Mouse (Mus musculus): ENCODE results near the gene Lrg1.
A peak's percentile ranks its signal among the peaks of the same experiment; 100 is the strongest.
"Not testable (repeated sequence)": the region's sequence is repeated elsewhere in the genome, so short reads cannot be mapped to it uniquely, and the experiment has no call there.

The Lrg1 gene

GRCm38 (mm10) chr17:56080781-56081585 lies 40.8 kb downstream of the Lrg1 start:
- Histone ChIP-seq H3K27me3 (ENCODE audit: insufficient read depth, low read length) (no peaks in the 10 kb centered on the region), H3K36me3 (ENCODE audit: insufficient read depth, low read length) (peaks cover 41% of the 10 kb centered on the region), H3K4me1 (replicated peaks; ENCODE audit: low read depth, low read length) (peaks cover 36% of the 10 kb centered on the region), H3K4me3 (replicated peaks; ENCODE audit: low read length) (peak overlapping the region; percentile 96), H3K9me3 (ENCODE audit: low read length) (no peaks in the 10 kb centered on the region)
- no peak; the same call in 1 of the 2 replicates for TF ChIP-seq CTCF (conservative IDR thresholded peaks at IDR 0.05; ENCODE audit: low read length)
- no peak for TF ChIP-seq POU5F1 (IDR thresholded peaks at IDR 0.05; ENCODE audit: borderline replicate concordance, low read length)
- no peak for TF ChIP-seq NANOG (IDR thresholded peaks at IDR 0.05; ENCODE audit: borderline replicate concordance, low read length)

- peaks cover 30% of the 10 kb centered on the region for H3K36me3 ChIP-seq (ENCODE audit: insufficient read depth, low read length)
- peak overlapping the region; percentile 96 for H3K4me3 ChIP-seq (replicated peaks; ENCODE audit: low read length)
- peaks cover 45% of the 10 kb centered on the region for H3K4me1 ChIP-seq (replicated peaks; ENCODE audit: low read depth, low read length)
- no peaks in the 10 kb centered on the region for H3K9me3 ChIP-seq (ENCODE audit: low read length)
- no peaks in the 10 kb centered on the region for H3K27me3 ChIP-seq (ENCODE audit: insufficient read depth, low read length)
- no peak for TF ChIP-seq CTCF (conservative IDR thresholded peaks at IDR 0.05; ENCODE audit: low read length)
- no peak for TF ChIP-seq NANOG (IDR thresholded peaks at IDR 0.05; ENCODE audit: borderline replicate concordance, low read length)
- no peak for TF ChIP-seq POU5F1 (IDR thresholded peaks at IDR 0.05; ENCODE audit: borderline replicate concordance, low read length)
Observed at GRCm38 (mm10) chr17:56079921-56080320, 41.9 kb downstream of the Lrg1 start.

- Histone ChIP-seq H3K36me3 (ENCODE audit: insufficient read depth, low read length) (peaks cover 23% of the 10 kb centered on the region), H3K4me3 (replicated peaks; ENCODE audit: low read length) (peak within 1 kb of the TSS; percentile 96), H3K27me3 (ENCODE audit: insufficient read depth, low read length) (no peaks in the 10 kb centered on the region), H3K9me3 (ENCODE audit: low read length) (no peaks in the 10 kb centered on the region), H3K4me1 (replicated peaks; ENCODE audit: low read depth, low read length) (peaks cover 47% of the 10 kb centered on the region)
- TF ChIP-seq NANOG (IDR thresholded peaks at IDR 0.05; ENCODE audit: borderline replicate concordance, low read length) = no peak
- TF ChIP-seq POU5F1 (IDR thresholded peaks at IDR 0.05; ENCODE audit: borderline replicate concordance, low read length) = no peak
- no peak for TF ChIP-seq CTCF (conservative IDR thresholded peaks at IDR 0.05; ENCODE audit: low read length)
Observed at GRCm38 (mm10) chr17:56078880-56079795, 42.7 kb downstream of the Lrg1 start, which contains the start of gene Hdgfl2. Gene Hdgfl2, plus strand, starts transcription at chr17:56079634.

- not testable (repeated sequence) for H3K27me3 ChIP-seq (ENCODE audit: insufficient read depth, low read length)
- peak overlapping the region; percentile 69 for H3K4me3 ChIP-seq (replicated peaks; ENCODE audit: low read length)
Observed at GRCm38 (mm10) chr17:56078361-56078760, 43.4 kb downstream of the Lrg1 start.

GRCm38 (mm10) chr17:56077523-56077922 lies 44.3 kb downstream of the Lrg1 start:
- peaks cover 50% of the 10 kb centered on the region for H3K4me1 ChIP-seq (replicated peaks; ENCODE audit: low read depth, low read length)
- H3K4me3 ChIP-seq (replicated peaks; ENCODE audit: low read length) = no peak overlapping the region
- H3K27me3 ChIP-seq (ENCODE audit: insufficient read depth, low read length) = no peaks in the 10 kb centered on the region
- no peaks in the 10 kb centered on the region for H3K9me3 ChIP-seq (ENCODE audit: low read length)
- H3K36me3 ChIP-seq (ENCODE audit: insufficient read depth, low read length) = peaks cover 18% of the 10 kb centered on the region
- TF ChIP-seq NANOG (IDR thresholded peaks at IDR 0.05; ENCODE audit: borderline replicate concordance, low read length) (no peak), CTCF (conservative IDR thresholded peaks at IDR 0.05; ENCODE audit: low read length) (no peak), POU5F1 (IDR thresholded peaks at IDR 0.05; ENCODE audit: borderline replicate concordance, low read length) (no peak)

More at GRCm38 (mm10) chr17:56078361-56078760, 43.4 kb downstream of the Lrg1 start:
- not testable (repeated sequence) for H3K9me3 ChIP-seq (ENCODE audit: low read length)
- Histone ChIP-seq H3K4me1 (replicated peaks; ENCODE audit: low read depth, low read length) (peaks cover 53% of the 10 kb centered on the region), H3K36me3 (ENCODE audit: insufficient read depth, low read length) (peaks cover 18% of the 10 kb centered on the region)

- peaks cover 38% of the 10 kb centered on the region for H3K36me3 ChIP-seq (ENCODE audit: insufficient read depth, low read length)
- H3K27me3 ChIP-seq (ENCODE audit: insufficient read depth, low read length) = no peaks in the 10 kb centered on the region
- no peak for TF ChIP-seq POU5F1 (IDR thresholded peaks at IDR 0.05; ENCODE audit: borderline replicate concordance, low read length)
- TF ChIP-seq NANOG (IDR thresholded peaks at IDR 0.05; ENCODE audit: borderline replicate concordance, low read length) = no peak
- no peak for TF ChIP-seq CTCF (conservative IDR thresholded peaks at IDR 0.05; ENCODE audit: low read length)
- H3K4me1 ChIP-seq (replicated peaks; ENCODE audit: low read depth, low read length) = peaks cover 35% of the 10 kb centered on the region
- H3K4me3 ChIP-seq (replicated peaks; ENCODE audit: low read length) = peak within 1 kb of the TSS; percentile 91
- no peaks in the 10 kb centered on the region for H3K9me3 ChIP-seq (ENCODE audit: low read length)
Observed at GRCm38 (mm10) chr17:56074827-56075208, 47.0 kb downstream of the Lrg1 start, which contains the start of gene Ubxn6. Gene Ubxn6, minus strand, starts transcription at chr17:56075028.

- H3K9me3 ChIP-seq (ENCODE audit: low read length) = no peaks in the 10 kb centered on the region
- H3K27me3 ChIP-seq (ENCODE audit: insufficient read depth, low read length) = no peaks in the 10 kb centered on the region
- peak overlapping the region; percentile 91 for H3K4me3 ChIP-seq (replicated peaks; ENCODE audit: low read length)
- TF ChIP-seq NANOG (IDR thresholded peaks at IDR 0.05; ENCODE audit: borderline replicate concordance, low read length) (no peak), CTCF (conservative IDR thresholded peaks at IDR 0.05; ENCODE audit: low read length) (no peak), POU5F1 (IDR thresholded peaks at IDR 0.05; ENCODE audit: borderline replicate concordance, low read length) (no peak)
- peaks cover 41% of the 10 kb centered on the region for H3K4me1 ChIP-seq (replicated peaks; ENCODE audit: low read depth, low read length)
- H3K36me3 ChIP-seq (ENCODE audit: insufficient read depth, low read length) = peaks cover 43% of the 10 kb centered on the region
Observed at GRCm38 (mm10) chr17:56074097-56074826, 47.5 kb downstream of the Lrg1 start.

- Histone ChIP-seq H3K36me3 (ENCODE audit: insufficient read depth, low read length) (peaks cover 63% of the 10 kb centered on the region), H3K4me1 (replicated peaks; ENCODE audit: low read depth, low read length) (peaks cover 51% of the 10 kb centered on the region), H3K9me3 (ENCODE audit: low read length) (no peaks in the 10 kb centered on the region), H3K4me3 (replicated peaks; ENCODE audit: low read length) (no peak overlapping the region), H3K27me3 (ENCODE audit: insufficient read depth, low read length) (no peaks in the 10 kb centered on the region)
- no peak for TF ChIP-seq CTCF (conservative IDR thresholded peaks at IDR 0.05; ENCODE audit: low read length)
Observed at GRCm38 (mm10) chr17:56072243-56072642, 49.6 kb downstream of the Lrg1 start.
